Mouse (Mus musculus) olfactory bulb, adult 2 months (tissue): ENCODE results near the gene Cwh43. TPM values are rescaled to one million over a fixed set of nuclear protein-coding genes. Genes with fewer than 3 reads are reported as not detected.

Experiments
- H3K27ac ChIP-seq: fragments of 200-500 bp; 2 replicates; pipeline ENCODE4 v1.5.1; 2012; ENCODE audit warnings: low read depth, low read length; ENCODE audit not compliant: insufficient read depth
- H3K4me1 ChIP-seq: fragments of 200-500 bp; 2 replicates; pipeline ENCODE4 v1.6.1; 2012; ENCODE audit warnings: low read length; ENCODE audit not compliant: control insufficient read depth, insufficient read depth
- H3K4me3 ChIP-seq: fragments of 200-500 bp; 2 replicates; pipeline ENCODE4 v1.5.1; 2012; ENCODE audit warnings: mild to moderate bottlenecking, low read depth, low read length, moderate library complexity; ENCODE audit not compliant: insufficient read depth
- CTCF ChIP-seq: fragments of 200-500 bp; IDR thresholded peaks from 2 replicates; pipeline ENCODE4 v1.5.1; 2012; ENCODE audit warnings: low read depth, mild to moderate bottlenecking, low read length, moderate library complexity; ENCODE audit not compliant: insufficient read depth
- POLR2A ChIP-seq: fragments of 200-500 bp; IDR thresholded peaks from 2 replicates; pipeline ENCODE4 v1.6.1; 2012; ENCODE audit warnings: mild to moderate bottlenecking, low read depth, low read length, moderate library complexity; ENCODE audit not compliant: insufficient read depth
- WGBS: fragments of 180-500 bp; shearing (Covaris S2); methylation state at CpG from one replicate; pipeline ENCODE4 v1.1.7; 2018; 5-methylcytosine and 5-hydroxymethylcytosine counted together
- polyA plus RNA-seq: library from polyadenylated mRNA; stranded (reverse); fragments of >200 nt; gene quantifications from 2 replicates; pipeline ENCODE4 v1.2.4, GENCODE M21; 2012; ENCODE audit warnings: low replicate concordance; ENCODE audit not compliant: missing spikeins, insufficient read depth, insufficient read length

The Cwh43 gene
- polyA plus RNA-seq, 1 experiment, result not detected

DNA sequence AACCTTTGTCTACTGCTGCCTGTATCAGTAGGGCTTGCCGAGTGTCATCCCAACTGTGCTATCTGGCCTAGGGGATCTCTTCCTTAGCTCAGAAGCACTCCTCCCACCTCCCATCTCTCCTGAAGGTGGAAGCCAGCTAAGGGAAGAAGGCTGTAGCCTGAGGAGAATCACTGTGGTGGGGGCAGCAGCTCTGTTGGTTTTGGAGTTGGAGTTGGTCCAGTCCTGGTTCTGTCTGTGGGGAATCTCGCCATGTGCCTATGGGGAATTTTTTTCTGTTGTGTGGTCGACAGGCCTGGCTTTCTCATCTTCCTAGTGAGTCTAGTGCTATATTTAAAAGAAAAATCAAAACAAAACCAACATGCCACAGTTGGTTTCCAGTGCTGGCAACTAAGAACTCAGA is 91.5 kb downstream of the Cwh43 start:
- Histone ChIP-seq H3K27ac (no peak overlapping the region), H3K4me1 (peaks cover 23% of the 10 kb centered on the region), H3K4me3 (no peak overlapping the region)
- TF ChIP-seq POLR2A (no peak), CTCF (no peak)
- 54% methylated on average over 3 of the region's 3 CpGs for WGBS

DNA sequence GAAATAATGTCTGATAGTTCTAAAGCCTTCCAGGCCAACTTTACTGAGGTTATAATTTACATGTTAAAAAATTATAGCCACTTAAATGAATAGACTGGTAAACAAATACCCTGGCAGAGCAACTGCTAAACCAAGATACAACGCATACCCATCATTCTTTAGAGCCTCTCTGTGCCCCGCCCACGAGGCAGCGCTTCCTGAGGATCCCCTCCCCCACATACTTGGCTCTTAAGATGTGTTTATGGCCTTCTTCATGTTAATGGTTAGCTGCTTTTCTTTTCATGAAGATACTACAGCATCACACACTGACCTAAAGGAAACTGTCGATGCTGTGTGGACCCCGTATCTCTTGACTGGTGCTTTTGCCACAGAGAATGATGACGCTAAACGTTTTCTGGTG is 92.7 kb downstream of the Cwh43 start:
- Histone ChIP-seq H3K27ac (no peak overlapping the region), H3K4me3 (no peak overlapping the region), H3K4me1 (peaks cover 23% of the 10 kb centered on the region)
- TF ChIP-seq CTCF (no peak), POLR2A (no peak)
- WGBS, result 68% methylated on average over 8 of the region's 8 CpGs

DNA sequence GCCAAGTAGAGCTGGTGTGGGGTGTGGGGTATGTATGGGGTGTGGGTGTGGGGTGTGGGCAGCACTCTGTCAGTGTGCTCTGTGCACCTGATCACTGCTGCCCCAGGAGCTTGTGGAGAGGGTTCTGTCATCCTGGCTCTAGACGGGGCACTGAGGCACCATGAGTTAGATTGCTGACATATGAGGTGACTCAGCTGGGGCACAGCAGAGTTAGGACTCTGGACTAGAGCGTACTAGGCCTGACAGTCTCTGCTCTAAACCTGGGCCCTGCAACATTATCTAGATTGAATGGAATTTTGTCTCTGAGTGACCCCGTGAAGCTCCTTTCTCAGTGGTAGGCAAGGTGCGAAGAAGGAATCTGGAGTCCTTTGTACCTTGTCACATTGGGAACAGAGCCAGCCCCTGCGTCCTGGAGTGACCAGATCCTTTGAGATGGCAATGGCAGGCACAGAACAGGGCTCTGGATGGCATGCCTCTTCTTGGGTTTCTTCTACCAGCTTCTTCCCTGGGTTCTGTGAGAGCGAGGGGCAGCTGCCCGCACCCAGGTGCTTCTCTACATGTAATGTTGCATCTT is 95.1 kb downstream of the Cwh43 start:
- WGBS, result 71% methylated on average over 7 of the region's 7 CpGs
- Histone ChIP-seq H3K4me3 (no peak overlapping the region), H3K27ac (no peak overlapping the region), H3K4me1 (peaks cover 25% of the 10 kb centered on the region)
- TF ChIP-seq POLR2A (no peak), CTCF (no peak)

DNA sequence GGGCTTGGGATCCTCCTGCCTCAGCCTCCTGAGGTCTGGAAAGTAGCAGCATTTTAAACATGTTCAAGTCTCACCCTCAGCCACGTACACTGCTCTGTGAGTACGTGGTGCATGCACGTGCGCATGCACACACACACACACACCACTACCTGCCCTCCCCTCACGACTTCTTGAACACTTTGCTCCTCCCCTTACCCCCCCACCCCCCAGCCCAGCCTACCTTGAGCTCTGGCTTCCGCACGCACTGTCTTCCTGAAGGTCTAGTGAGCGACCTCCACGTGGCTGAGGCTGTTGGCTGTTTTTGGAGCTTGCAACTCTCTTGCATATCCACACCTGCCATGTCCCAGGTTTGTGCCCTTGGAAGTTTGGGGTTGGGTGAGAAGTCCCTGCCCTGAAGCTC is 96.5 kb downstream of the Cwh43 start:
- WGBS, result 93% methylated on average over 9 of the region's 9 CpGs
- Histone ChIP-seq H3K4me3 (no peak overlapping the region), H3K4me1 (peaks cover 23% of the 10 kb centered on the region), H3K27ac (no peak overlapping the region)
- TF ChIP-seq POLR2A (no peak), CTCF (no peak)

Other genes with a start within 250 kb of the Cwh43 start
- gene Fryl, start 149.5 kb upstream of the Cwh43 start, polyA plus RNA-seq, result 294 TPM in 1 of 2 replicates, not detected in the other
- gene Ociad1, start 113.3 kb upstream of the Cwh43 start, polyA plus RNA-seq, result 165 and 443 TPM in 2 replicates
- 451 TPM in 1 of 2 replicates, not detected in the other for gene Ociad2, start 65.0 kb upstream of the Cwh43 start, polyA plus RNA-seq
- not detected in 2 replicates for gene Dcun1d4, start 74.9 kb downstream of the Cwh43 start, polyA plus RNA-seq
- not detected in 2 replicates for gene Lrrc66, start 226.5 kb downstream of the Cwh43 start, polyA plus RNA-seq
- gene Sgcb, start 241.7 kb downstream of the Cwh43 start, polyA plus RNA-seq, result not detected in 2 replicates
- not detected in 2 replicates for gene Spata18, start 245.3 kb downstream of the Cwh43 start, polyA plus RNA-seq